Mouse (Mus musculus): ENCODE results near the gene Hist1h2bc.
"Not testable (repeated sequence)": the region's sequence is repeated elsewhere in the genome, so short reads cannot be mapped to it uniquely, and the experiment has no call there.

The Hist1h2bc gene

GRCm38 (mm10) chr13:23683755-23684281 is at the start of gene Hist1h2bc, which contains the start of gene Hist1h2ac:
Hist1h2bc (plus strand) TSS chr13:23684199.
Hist1h2ac (minus strand) TSS chr13:23683948.
- peak; percentile 88 for DNase-seq

GRCm38 (mm10) chr13:23659636-23660366 is 24.2 kb upstream of the Hist1h2bc start:
- no peak for DNase-seq

GRCm38 (mm10) chr13:23662536-23662935 is 21.5 kb upstream of the Hist1h2bc start:
- no peak for DNase-seq

GRCm38 (mm10) chr13:23681990-23682582 is 1.9 kb upstream of the Hist1h2bc start:
- DNase-seq: no peak

GRCm38 (mm10) chr13:23682623-23682946 is 1.4 kb upstream of the Hist1h2bc start:
- no peak for DNase-seq

GRCm38 (mm10) chr13:23682947-23683754 is 848 bp upstream of the Hist1h2bc start:
- not testable (repeated sequence) for DNase-seq

GRCm38 (mm10) chr13:23684295-23684945 is 421 bp downstream of the Hist1h2bc start:
- peak; percentile 50 for DNase-seq

GRCm38 (mm10) chr13:23685121-23685861 is 1.3 kb downstream of the Hist1h2bc start:
- DNase-seq: no peak

GRCm38 (mm10) chr13:23685966-23686365 is 2.0 kb downstream of the Hist1h2bc start:
- DNase-seq: no peak

- no peak for DNase-seq
Measured at GRCm38 (mm10) chr13:23687181-23687580, 3.2 kb downstream of the Hist1h2bc start.

GRCm38 (mm10) chr13:23687907-23688306 is 3.9 kb downstream of the Hist1h2bc start:
- no peak for DNase-seq

GRCm38 (mm10) chr13:23688956-23689355 is 5.0 kb downstream of the Hist1h2bc start:
- no peak for DNase-seq

- DNase-seq: no peak
Measured at GRCm38 (mm10) chr13:23689459-23689858, 5.5 kb downstream of the Hist1h2bc start.

- DNase-seq: no peak
Measured at GRCm38 (mm10) chr13:23693856-23694440, 9.9 kb downstream of the Hist1h2bc start.

- no peak for DNase-seq
Measured at GRCm38 (mm10) chr13:23694956-23695355, 11.0 kb downstream of the Hist1h2bc start.

- DNase-seq: no peak
Measured at GRCm38 (mm10) chr13:23695514-23695913, 11.5 kb downstream of the Hist1h2bc start, which contains the start of gene Hist1h1t. Hist1h1t (plus strand) TSS chr13:23695814.

- no peak for DNase-seq
Measured at GRCm38 (mm10) chr13:23696061-23696474, 12.1 kb downstream of the Hist1h2bc start.

GRCm38 (mm10) chr13:23697491-23698299 is 13.7 kb downstream of the Hist1h2bc start:
- DNase-seq: peak; percentile 60

- DNase-seq: peak; percentile 97
Measured at GRCm38 (mm10) chr13:23698300-23698693, 14.3 kb downstream of the Hist1h2bc start, which contains the start of gene Hist1h4c. Hist1h4c (minus strand) TSS chr13:23698454.

GRCm38 (mm10) chr13:23698996-23699395 is 15.0 kb downstream of the Hist1h2bc start:
- no peak for DNase-seq

- DNase-seq: no peak
Measured at GRCm38 (mm10) chr13:23699767-23700166, 15.8 kb downstream of the Hist1h2bc start.

Measured in right cerebral cortex, adult 18-20 months (tissue).